Mouse (Mus musculus) megakaryocyte, embryonic 14.5 days (primary cell): Measurements from ENCODE around the gene Ccnt1. TPM values are rescaled to one million over a fixed set of nuclear protein-coding genes. Genes with fewer than 3 reads are reported as not detected.
A peak's percentile ranks its signal among the peaks of the same experiment; 100 is the strongest.

ENCODE experiments used
- H3K27me3 ChIP-seq: replicated peaks from 2 replicates; pipeline ENCODE3; 2012; ENCODE audit warnings: inconsistent platforms
- H3K36me3 ChIP-seq: replicated peaks from 2 replicates; pipeline ENCODE3; 2012; ENCODE audit warnings: low read length, inconsistent platforms, mixed read lengths
- H3K4me1 ChIP-seq: 2 replicates; pipeline ENCODE4 v1.6.1; 2012; ENCODE audit warnings: inconsistent platforms
- H3K4me3 ChIP-seq: replicated peaks from 2 replicates; pipeline ENCODE3; 2012; ENCODE audit warnings: moderate library complexity, mild to moderate bottlenecking, inconsistent platforms
- H3K9me3 ChIP-seq: 2 replicates; pipeline ENCODE4 v1.6.1; 2012; ENCODE audit warnings: inconsistent platforms
- FLI1 ChIP-seq: IDR thresholded peaks from 2 replicates; pipeline ENCODE4 v1.6.1; 2012; ENCODE audit warnings: low read length, inconsistent platforms, mixed read lengths
- GATA1 ChIP-seq: IDR thresholded peaks from 3 replicates; pipeline ENCODE4 v1.6.1; 2012; ENCODE audit warnings: mixed read lengths, low read length, inconsistent platforms, borderline replicate concordance
- polyA plus RNA-seq: library from polyadenylated mRNA; stranded (reverse); fragments of >175 nt; gene quantifications from 2 replicates; pipeline ENCODE4 v1.2.3, GENCODE M21; 2012; ENCODE audit warnings: low replicate concordance; ENCODE audit not compliant: insufficient read depth

Ccnt1 gene
- polyA plus RNA-seq, 1 experiment: 5.1 TPM

DNA sequence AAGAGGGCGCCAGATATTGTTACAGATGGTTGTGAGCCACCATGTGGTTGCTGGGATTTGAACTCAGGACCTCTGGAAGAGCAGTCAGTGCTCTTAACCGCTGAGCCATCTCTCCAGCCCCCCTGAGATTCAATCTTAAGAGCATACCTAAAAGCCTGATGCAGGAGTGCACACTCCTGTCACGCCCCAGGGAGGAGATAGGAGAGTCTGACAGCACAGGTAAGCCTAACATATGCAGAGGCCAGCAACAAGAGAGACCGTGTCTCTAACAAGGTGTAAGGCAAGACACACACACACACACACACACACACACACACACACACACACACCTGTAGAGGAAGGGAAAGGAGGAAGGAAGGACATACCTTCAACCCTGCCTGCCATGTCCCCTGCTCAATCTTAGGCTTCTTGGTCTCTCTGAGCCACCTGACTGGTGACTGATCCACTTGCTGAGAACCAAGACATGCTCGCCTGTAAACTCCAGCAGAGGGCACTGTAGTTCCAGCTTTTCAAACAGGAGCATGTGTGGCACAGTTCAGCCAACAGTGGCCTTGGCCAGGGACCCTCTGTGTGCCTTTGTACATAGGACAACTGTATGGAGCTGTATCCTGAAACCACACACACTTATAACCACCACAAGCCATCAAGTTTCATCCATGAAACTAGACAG lies 9.2 kb upstream of the Ccnt1 start:
- TF ChIP-seq GATA1 (no peak), FLI1 (no peak)
- Histone ChIP-seq H3K9me3 (no peaks in the 10 kb centered on the region), H3K4me3 (no peak overlapping the region), H3K4me1 (peaks cover 44% of the 10 kb centered on the region), H3K36me3 (no peaks in the 10 kb centered on the region), H3K27me3 (peaks cover 31% of the 10 kb centered on the region)

DNA sequence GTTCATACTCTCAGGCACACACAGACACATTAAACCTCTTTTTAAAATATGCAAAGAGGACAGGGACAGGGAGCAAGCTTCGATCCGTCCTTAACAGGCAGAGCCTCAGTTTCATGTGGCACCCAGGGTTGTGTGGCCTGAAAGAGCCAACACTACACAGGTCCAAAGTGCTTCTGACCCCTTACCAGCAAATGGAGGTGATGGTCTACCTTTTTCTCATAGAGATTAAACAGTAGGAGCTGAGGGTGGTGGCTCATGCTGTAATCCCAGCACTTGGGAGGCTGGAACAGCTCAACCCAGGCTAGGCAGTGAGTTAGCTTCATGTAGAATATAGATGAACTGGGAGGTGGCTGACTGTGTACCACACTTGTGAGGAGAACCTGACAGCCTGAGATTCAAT lies 8.6 kb upstream of the Ccnt1 start:
- H3K4me1 ChIP-seq: peaks cover 40% of the 10 kb centered on the region
- TF ChIP-seq GATA1 (no peak), FLI1 (no peak)

DNA sequence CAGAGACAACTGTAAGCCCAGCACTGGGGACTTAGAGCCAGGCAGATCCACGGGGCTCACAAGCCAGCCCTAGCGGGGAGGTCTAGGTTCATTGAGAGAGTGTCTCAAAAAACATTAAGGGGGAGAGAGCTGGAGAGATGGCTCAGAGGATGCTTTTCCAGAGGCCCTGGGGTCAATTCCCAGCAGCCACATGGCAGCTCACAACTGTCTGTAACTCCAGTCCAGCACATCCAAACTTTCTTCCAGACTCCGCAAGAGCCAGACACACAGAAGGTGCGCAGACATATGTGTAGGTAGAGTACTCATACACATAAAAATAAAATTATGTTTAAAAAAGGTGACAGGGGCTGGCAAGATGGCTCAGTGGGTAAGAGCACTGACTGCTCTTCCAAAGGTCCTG lies 2.6 kb upstream of the Ccnt1 start:
- Histone ChIP-seq H3K4me3 (no peak overlapping the region), H3K4me1 (peaks cover 44% of the 10 kb centered on the region), H3K9me3 (no peaks in the 10 kb centered on the region), H3K27me3 (peaks cover 7% of the 10 kb centered on the region), H3K36me3 (peaks cover 5% of the 10 kb centered on the region)
- TF ChIP-seq FLI1 (no peak), GATA1 (no peak)

More for the DNA sequence above, 8.6 kb upstream of the Ccnt1 start:
- Histone ChIP-seq H3K4me3 (no peak overlapping the region), H3K9me3 (no peaks in the 10 kb centered on the region), H3K27me3 (peaks cover 28% of the 10 kb centered on the region), H3K36me3 (no peaks in the 10 kb centered on the region)

DNA sequence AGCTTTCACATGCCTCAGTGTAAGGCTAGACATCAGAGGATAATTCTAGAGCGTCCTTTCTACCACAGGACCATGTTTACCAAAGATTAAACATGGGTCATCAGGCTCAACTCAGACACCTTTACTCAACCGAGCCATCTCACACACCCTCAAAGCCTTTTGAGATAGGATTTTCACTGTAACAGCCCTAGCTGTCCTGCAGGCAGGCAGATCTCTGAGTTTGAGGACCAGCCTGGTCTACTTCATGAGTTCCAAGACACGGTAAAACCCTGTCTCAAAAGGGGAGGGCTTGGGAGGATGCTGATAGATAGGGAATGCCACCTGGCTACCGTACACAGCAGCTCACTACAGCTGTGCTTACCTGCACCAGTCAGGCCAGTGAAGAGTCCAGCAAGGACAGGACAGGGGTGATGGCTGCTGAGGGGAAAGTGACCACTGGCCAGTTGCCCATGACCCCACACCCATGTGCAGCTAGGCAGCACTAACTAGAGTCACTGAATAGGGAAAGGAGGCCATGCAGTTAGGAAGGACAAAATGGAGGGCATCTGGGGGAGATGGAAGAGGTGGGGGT lies 843 bp downstream of the Ccnt1 start:
- Histone ChIP-seq H3K27me3 (no peaks in the 10 kb centered on the region), H3K36me3 (peaks cover 17% of the 10 kb centered on the region), H3K4me1 (peaks cover 49% of the 10 kb centered on the region), H3K4me3 (peak overlapping the region; percentile 83), H3K9me3 (no peaks in the 10 kb centered on the region)
- TF ChIP-seq GATA1 (no peak), FLI1 (no peak)

GRCm38 (mm10) chr15:98569216-98569615 lies 1.5 kb downstream of the Ccnt1 start:
- TF ChIP-seq GATA1 (no peak), FLI1 (no peak)
- Histone ChIP-seq H3K36me3 (peaks cover 23% of the 10 kb centered on the region), H3K9me3 (no peaks in the 10 kb centered on the region), H3K27me3 (no peaks in the 10 kb centered on the region), H3K4me3 (peak overlapping the region; percentile 98), H3K4me1 (peaks cover 54% of the 10 kb centered on the region)

DNA sequence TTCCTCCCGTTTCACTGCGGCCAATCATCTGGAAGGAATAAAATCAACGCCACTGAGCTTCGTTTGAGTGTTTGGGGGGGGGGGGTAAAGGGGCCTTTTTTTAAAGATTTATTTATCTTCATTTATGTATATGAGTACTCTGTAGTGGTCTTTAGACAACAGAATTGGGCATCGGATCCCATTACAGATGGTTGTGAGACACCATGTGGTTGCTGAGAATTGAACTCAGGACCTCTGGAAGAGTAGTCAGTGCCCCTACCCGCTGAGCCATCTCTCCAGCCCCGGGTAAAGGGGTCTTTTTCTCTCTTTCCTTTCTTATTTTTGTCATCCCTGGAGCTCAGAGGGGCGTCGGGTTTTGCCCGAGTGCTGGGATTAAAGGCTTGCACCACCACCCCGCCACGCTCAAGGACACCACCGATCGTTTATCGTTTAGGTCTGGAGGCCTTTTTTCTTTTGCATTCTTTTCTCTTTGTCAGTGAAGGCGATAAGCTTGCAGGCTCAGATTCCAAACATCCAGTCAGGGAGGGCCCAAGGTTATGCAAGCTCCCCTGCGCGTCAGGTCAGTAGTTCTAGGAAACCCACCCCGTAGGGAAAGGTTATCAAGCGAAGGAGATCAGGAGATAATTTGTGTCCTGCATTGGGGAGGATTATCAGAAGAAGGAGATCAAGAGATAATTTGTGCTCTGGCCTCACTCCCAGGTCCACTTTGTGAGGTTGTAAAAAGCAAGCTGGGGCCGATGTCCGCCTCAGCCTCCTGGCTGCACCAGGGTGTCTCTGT lies 2.3 kb downstream of the Ccnt1 start:
- no peaks in the 10 kb centered on the region for H3K9me3 ChIP-seq

GRCm38 (mm10) chr15:98567278-98568134 lies 3.2 kb downstream of the Ccnt1 start:
- peaks cover 40% of the 10 kb centered on the region for H3K36me3 ChIP-seq
- no peaks in the 10 kb centered on the region for H3K9me3 ChIP-seq
- peaks cover 59% of the 10 kb centered on the region for H3K4me1 ChIP-seq
- H3K27me3 ChIP-seq: no peaks in the 10 kb centered on the region
- no peak for TF ChIP-seq GATA1
- peak; percentile 90 for TF ChIP-seq FLI1
- H3K4me3 ChIP-seq: peak overlapping the region; percentile 98

More for the DNA sequence above, 2.3 kb downstream of the Ccnt1 start:
- Histone ChIP-seq H3K36me3 (peaks cover 31% of the 10 kb centered on the region), H3K4me3 (peak overlapping the region; percentile 98), H3K27me3 (no peaks in the 10 kb centered on the region), H3K4me1 (peaks cover 56% of the 10 kb centered on the region)
- no peak for TF ChIP-seq FLI1
- no peak for TF ChIP-seq GATA1

DNA sequence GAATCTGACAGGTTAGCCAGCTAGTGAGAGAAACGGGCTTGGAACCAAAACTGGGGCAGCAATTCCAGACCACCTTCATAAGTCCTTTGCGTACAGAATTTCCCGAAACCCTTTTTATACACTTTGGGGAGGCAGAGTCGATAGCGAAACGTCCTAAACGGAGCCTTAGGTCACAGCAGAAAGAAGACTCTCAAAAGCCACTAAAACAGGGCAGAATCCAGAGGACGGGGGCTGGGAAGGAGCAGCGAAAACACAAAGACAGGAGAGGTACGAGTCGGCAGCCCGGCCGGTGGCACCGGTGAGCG lies 3.8 kb downstream of the Ccnt1 start:
- Histone ChIP-seq H3K27me3 (no peaks in the 10 kb centered on the region), H3K4me3 (peak overlapping the region; percentile 98), H3K9me3 (no peaks in the 10 kb centered on the region), H3K36me3 (peaks cover 45% of the 10 kb centered on the region), H3K4me1 (peaks cover 62% of the 10 kb centered on the region)
- TF ChIP-seq GATA1 (no peak), FLI1 (no peak)

GRCm38 (mm10) chr15:98557186-98557585 lies 13.5 kb downstream of the Ccnt1 start:
- peaks cover 86% of the 10 kb centered on the region for H3K36me3 ChIP-seq
- H3K27me3 ChIP-seq: no peaks in the 10 kb centered on the region

More at GRCm38 (mm10) chr15:98557186-98557585, 13.5 kb downstream of the Ccnt1 start:
- Histone ChIP-seq H3K4me1 (peaks cover 13% of the 10 kb centered on the region), H3K4me3 (no peak overlapping the region), H3K9me3 (no peaks in the 10 kb centered on the region)
- TF ChIP-seq FLI1 (no peak), GATA1 (no peak)
